Mouse (Mus musculus): ENCODE measurements around the gene Vmn2r43.
"Not testable (repeated sequence)": the region's sequence is repeated elsewhere in the genome, so short reads cannot be mapped to it uniquely, and the experiment has no call there.

The Vmn2r43 gene

DNA sequence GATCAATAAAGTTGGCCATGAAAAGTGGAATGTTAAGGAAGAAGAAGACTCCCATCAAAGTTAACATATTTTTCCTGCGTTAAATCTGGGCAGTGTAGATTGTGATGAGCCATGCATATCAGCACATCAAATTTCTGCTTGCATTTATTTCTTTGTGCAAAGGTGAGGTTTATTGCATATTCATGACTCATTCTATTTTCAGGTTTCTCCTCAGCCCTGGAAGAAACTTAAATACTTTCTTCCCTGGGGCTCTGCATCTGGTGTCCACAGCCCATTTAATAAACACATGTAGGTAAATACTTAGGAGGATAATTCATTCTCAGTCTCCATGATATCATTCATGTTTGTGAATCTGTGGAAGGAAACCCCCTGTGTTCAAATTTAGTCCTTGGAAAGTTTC, at the start of gene Vmn2r43:
TSS of gene Vmn2r43 (minus strand) at position 101 of the 400 bp plus-strand sequence.
- not testable (repeated sequence) for DNase-seq (ENCODE audit: low spot score in 2 of 2)

DNA sequence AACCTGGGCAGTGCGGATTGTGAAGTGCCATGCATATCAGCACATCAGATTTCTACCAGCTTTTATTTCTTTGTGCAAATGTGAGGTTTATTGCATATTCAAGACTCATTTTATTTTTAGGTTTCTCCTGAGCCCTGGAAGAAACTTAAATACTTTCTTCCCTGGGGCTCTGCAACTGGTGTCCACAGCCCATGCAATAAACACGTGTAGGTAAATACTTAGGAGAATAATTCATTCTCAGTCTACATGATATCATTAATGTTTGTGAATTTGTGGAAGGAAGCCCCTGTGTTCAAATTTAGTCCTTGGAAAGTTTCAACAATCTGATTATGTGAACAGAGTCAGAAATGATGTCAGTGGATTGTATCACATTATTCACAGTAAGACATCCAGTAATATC, 60.2 kb downstream of the Vmn2r43 start, which contains the start of gene Vmn2r42:
TSS of gene Vmn2r42 (minus strand) at position 101 of the 400 bp plus-strand sequence.
- not testable (repeated sequence) for DNase-seq (ENCODE audit: low spot score in 2 of 2)

Data from left cerebral cortex, adult 9 months (tissue).